Mouse (Mus musculus): ENCODE data around the gene Fam107b.

DNA sequence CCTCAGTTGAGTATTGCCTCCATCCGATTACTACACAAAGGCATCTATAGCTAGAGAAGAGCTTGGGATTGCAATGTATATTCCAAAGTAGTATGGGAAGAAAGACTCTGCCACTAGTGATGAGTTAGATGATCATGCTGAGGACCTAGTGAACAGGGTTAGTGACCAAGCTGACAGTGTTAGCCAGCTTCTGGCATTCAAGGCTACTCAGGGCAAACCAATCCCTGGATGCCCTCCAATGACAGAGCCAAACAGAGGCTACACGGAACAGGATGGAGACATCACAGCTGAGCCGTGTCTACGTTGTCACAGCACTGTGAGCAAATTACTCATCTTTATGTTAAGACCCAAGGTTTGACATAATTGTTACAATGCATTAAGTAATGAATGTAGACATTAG, 138.3 kb downstream of the Fam107b start:
- TF ChIP-seq CTCF (conservative IDR thresholded peaks at IDR 0.05; ENCODE audit: low read length) (no peak), NANOG (IDR thresholded peaks at IDR 0.05; ENCODE audit: borderline replicate concordance, low read length) (no peak)

Measured in E14TG2a.4 (cell line).